Mouse (Mus musculus): ENCODE data around the gene Rock2. TPM values are rescaled to one million over a fixed set of nuclear protein-coding genes. Genes with fewer than 3 reads are reported as not detected.

Rock2 gene
- polyA plus RNA-seq, 1 experiment from 2014 or later, result 13.5 TPM

- H3K9me3 ChIP-seq (replicated peaks), result no peaks in the 10 kb centered on the region
- peaks cover 5% of the 10 kb centered on the region for H3K4me1 ChIP-seq
- WGBS, result 90% methylated on average over 2 of the region's 2 CpGs
- ATAC-seq, result no peak
- no peak overlapping the region for H3K4me3 ChIP-seq
- H3K27me3 ChIP-seq, result peaks cover 20% of the 10 kb centered on the region
- no peak overlapping the region for H3K4me2 ChIP-seq
- H3K36me3 ChIP-seq (ENCODE audit: poor library complexity, severe bottlenecking), result no peaks in the 10 kb centered on the region
- H3K27ac ChIP-seq, result no peak overlapping the region
- H3K9ac ChIP-seq, result no peak overlapping the region
Measured at GRCm38 (mm10) chr12:16994291-16994690, 99.6 kb downstream of the Rock2 start.

- peaks cover 14% of the 10 kb centered on the region for H3K4me1 ChIP-seq
- H3K36me3 ChIP-seq (ENCODE audit: poor library complexity, severe bottlenecking), result no peaks in the 10 kb centered on the region
- no peaks in the 10 kb centered on the region for H3K9me3 ChIP-seq (replicated peaks)
- H3K9ac ChIP-seq, result no peak overlapping the region
- no peak overlapping the region for H3K4me2 ChIP-seq
- no peak for ATAC-seq
- H3K27ac ChIP-seq, result no peak overlapping the region
- 86% methylated on average over 5 of the region's 5 CpGs for WGBS
- peaks cover 38% of the 10 kb centered on the region for H3K27me3 ChIP-seq
- H3K4me3 ChIP-seq, result no peak overlapping the region
Measured at GRCm38 (mm10) chr12:16996281-16996680, 101.6 kb downstream of the Rock2 start.

GRCm38 (mm10) chr12:16996886-16997462, 102.3 kb downstream of the Rock2 start:
- no peak for ATAC-seq
- H3K9ac ChIP-seq, result no peak overlapping the region
- H3K4me3 ChIP-seq, result no peak overlapping the region
- H3K9me3 ChIP-seq (replicated peaks), result no peaks in the 10 kb centered on the region
- H3K4me1 ChIP-seq, result peaks cover 14% of the 10 kb centered on the region
- 92% methylated on average over 5 of the region's 5 CpGs for WGBS
- no peaks in the 10 kb centered on the region for H3K36me3 ChIP-seq (ENCODE audit: poor library complexity, severe bottlenecking)
- peaks cover 45% of the 10 kb centered on the region for H3K27me3 ChIP-seq
- H3K27ac ChIP-seq, result no peak overlapping the region
- H3K4me2 ChIP-seq, result no peak overlapping the region

- Histone ChIP-seq H3K27ac (no peak overlapping the region), H3K9ac (no peak overlapping the region), H3K9me3 (replicated peaks) (no peaks in the 10 kb centered on the region), H3K4me2 (peak overlapping the region; percentile 86), H3K4me3 (peak overlapping the region; percentile 48), H3K36me3 (ENCODE audit: poor library complexity, severe bottlenecking) (no peaks in the 10 kb centered on the region), H3K4me1 (peaks cover 14% of the 10 kb centered on the region), H3K27me3 (peaks cover 47% of the 10 kb centered on the region)
- WGBS, result 6% methylated on average over 10 of the region's 10 CpGs
- ATAC-seq, result no peak
Measured at GRCm38 (mm10) chr12:16999146-16999545, 104.5 kb downstream of the Rock2 start.

- WGBS, result 1% methylated on average over 55 of the region's 57 CpGs
- Histone ChIP-seq H3K27me3 (peaks cover 47% of the 10 kb centered on the region), H3K4me3 (peak within 1 kb of the TSS; percentile 48)
Measured at GRCm38 (mm10) chr12:16999739-17000497, 105.2 kb downstream of the Rock2 start, which contains the start of gene Pqlc3. Gene Pqlc3 (minus strand): TSS chr12:17000408.

GRCm38 (mm10) chr12:17000628-17001027, 105.9 kb downstream of the Rock2 start:
- H3K4me1 ChIP-seq, result peaks cover 14% of the 10 kb centered on the region
- H3K36me3 ChIP-seq (ENCODE audit: poor library complexity, severe bottlenecking), result no peaks in the 10 kb centered on the region
- H3K4me2 ChIP-seq, result no peak overlapping the region
- no peak overlapping the region for H3K4me3 ChIP-seq
- H3K27me3 ChIP-seq, result peaks cover 47% of the 10 kb centered on the region
- ATAC-seq, result no peak
- no peak overlapping the region for H3K27ac ChIP-seq
- H3K9ac ChIP-seq, result no peak overlapping the region
- 50% methylated on average over 6 of the region's 6 CpGs for WGBS
- H3K9me3 ChIP-seq (replicated peaks), result no peaks in the 10 kb centered on the region

More at GRCm38 (mm10) chr12:16999739-17000497, 105.2 kb downstream of the Rock2 start, which contains the start of gene Pqlc3:
- H3K27ac ChIP-seq, result no peak within 1 kb of the TSS
- peak within 1 kb of the TSS; percentile 86 for H3K4me2 ChIP-seq
- peak within 1 kb of the TSS; percentile 58 for H3K9ac ChIP-seq
- no peaks in the 10 kb centered on the region for H3K36me3 ChIP-seq (ENCODE audit: poor library complexity, severe bottlenecking)
- peak; percentile 90 for ATAC-seq
- peaks cover 14% of the 10 kb centered on the region for H3K4me1 ChIP-seq
- H3K9me3 ChIP-seq (replicated peaks), result no peaks in the 10 kb centered on the region

GRCm38 (mm10) chr12:17001211-17001610, 106.5 kb downstream of the Rock2 start:
- H3K4me1 ChIP-seq, result peaks cover 14% of the 10 kb centered on the region
- no peak for ATAC-seq
- no peak overlapping the region for H3K4me3 ChIP-seq
- no peaks in the 10 kb centered on the region for H3K9me3 ChIP-seq (replicated peaks)
- H3K36me3 ChIP-seq (ENCODE audit: poor library complexity, severe bottlenecking), result no peaks in the 10 kb centered on the region
- H3K27me3 ChIP-seq, result peaks cover 47% of the 10 kb centered on the region
- no peak overlapping the region for H3K4me2 ChIP-seq
- no peak overlapping the region for H3K27ac ChIP-seq
- 33% methylated on average over 4 of the region's 4 CpGs for WGBS
- no peak overlapping the region for H3K9ac ChIP-seq

- WGBS, result 96% methylated on average over 6 of the region's 6 CpGs
- H3K9ac ChIP-seq, result no peak overlapping the region
- peaks cover 3% of the 10 kb centered on the region; the same call in 1 of the 2 replicates for H3K27me3 ChIP-seq
- H3K9me3 ChIP-seq (replicated peaks), result no peaks in the 10 kb centered on the region; the same call in 1 of the 2 replicates
- H3K4me2 ChIP-seq, result no peak overlapping the region
- peaks cover 6% of the 10 kb centered on the region; the same call in 1 of the 2 replicates for H3K4me1 ChIP-seq
- no peak overlapping the region for H3K27ac ChIP-seq
- ATAC-seq, result no peak
- no peak overlapping the region for H3K4me3 ChIP-seq
- no peaks in the 10 kb centered on the region for H3K36me3 ChIP-seq (ENCODE audit: poor library complexity, severe bottlenecking)
Measured at GRCm38 (mm10) chr12:17009466-17009865, 114.8 kb downstream of the Rock2 start.

GRCm38 (mm10) chr12:17011100-17011870, 116.6 kb downstream of the Rock2 start, which contains the start of gene 2410004P03Rik:
Gene 2410004P03Rik (minus strand): TSS chr12:17011727.
- peak; percentile 80 for ATAC-seq
- H3K4me3 ChIP-seq, result peak within 1 kb of the TSS; percentile 35
- no peak within 1 kb of the TSS for H3K27ac ChIP-seq
- H3K9ac ChIP-seq, result peak within 1 kb of the TSS; percentile 45
- whole genome bisulfite sequencing, result 8% methylated on average over 29 of the region's 29 CpGs
- peaks cover 6% of the 10 kb centered on the region; the same call in 1 of the 2 replicates for H3K4me1 ChIP-seq
- no peaks in the 10 kb centered on the region; the same call in 1 of the 2 replicates for H3K9me3 ChIP-seq (replicated peaks)
- no peaks in the 10 kb centered on the region for H3K36me3 ChIP-seq (ENCODE audit: poor library complexity, severe bottlenecking)
- peaks cover 3% of the 10 kb centered on the region; the same call in 1 of the 2 replicates for H3K27me3 ChIP-seq
- H3K4me2 ChIP-seq, result peak within 1 kb of the TSS; percentile 61

- no peak overlapping the region for H3K27ac ChIP-seq
- H3K9ac ChIP-seq, result no peak overlapping the region
- no peaks in the 10 kb centered on the region for H3K36me3 ChIP-seq (ENCODE audit: poor library complexity, severe bottlenecking)
- peaks cover 6% of the 10 kb centered on the region; the same call in 1 of the 2 replicates for H3K4me1 ChIP-seq
- 80% methylated on average over 2 of the region's 2 CpGs for WGBS
- H3K27me3 ChIP-seq, result peaks cover 3% of the 10 kb centered on the region; the same call in 1 of the 2 replicates
- no peak overlapping the region for H3K4me3 ChIP-seq
- H3K9me3 ChIP-seq (replicated peaks), result no peaks in the 10 kb centered on the region; the same call in 1 of the 2 replicates
- no peak overlapping the region for H3K4me2 ChIP-seq
- peak; percentile 59 for ATAC-seq
Measured at GRCm38 (mm10) chr12:17012067-17012899, 117.6 kb downstream of the Rock2 start.

- WGBS, result 84% methylated on average over 2 of the region's 2 CpGs
- Histone ChIP-seq H3K4me1 (peaks cover 6% of the 10 kb centered on the region; the same call in 1 of the 2 replicates), H3K36me3 (ENCODE audit: poor library complexity, severe bottlenecking) (no peaks in the 10 kb centered on the region), H3K27ac (no peak overlapping the region), H3K27me3 (peaks cover 3% of the 10 kb centered on the region; the same call in 1 of the 2 replicates), H3K4me2 (no peak overlapping the region), H3K9me3 (replicated peaks) (no peaks in the 10 kb centered on the region), H3K9ac (no peak overlapping the region), H3K4me3 (no peak overlapping the region)
- ATAC-seq, result no peak
Measured at GRCm38 (mm10) chr12:17015711-17016110, 121.0 kb downstream of the Rock2 start.

Data from forebrain, embryonic 13.5 days (tissue).